Mouse (Mus musculus): ENCODE measurements around the gene Scgb2b20. TPM values are rescaled to one million over a fixed set of nuclear protein-coding genes. Genes with fewer than 3 reads are reported as not detected.
"Not testable (repeated sequence)": the region's sequence is repeated elsewhere in the genome, so short reads cannot be mapped to it uniquely, and the experiment has no call there.

Scgb2b20 gene
- total RNA-seq (2021) = not detected
- long read RNA-seq, experiment 1 = 0 reads
- long read RNA-seq, experiment 2 = 0 reads

DNA sequence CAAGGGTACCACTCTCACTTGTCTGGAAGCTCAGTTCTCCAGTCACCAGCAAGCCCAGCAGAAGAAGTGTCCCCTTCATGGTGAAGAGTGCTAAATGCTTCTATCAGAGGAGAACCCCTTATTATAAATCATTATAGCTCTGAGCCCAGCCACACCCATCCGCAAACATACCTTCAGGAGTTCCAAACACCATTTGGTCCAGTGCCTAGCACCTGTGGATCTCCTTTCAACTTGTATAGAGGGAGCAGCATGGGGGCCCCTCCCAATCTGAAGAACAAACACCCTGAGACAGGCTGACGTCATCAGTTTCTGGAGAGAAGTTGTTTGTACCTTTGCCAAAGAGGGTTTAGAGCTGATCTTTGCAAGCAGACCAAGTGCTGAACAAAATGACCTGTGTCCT lies at the start of gene Scgb2b20:
Gene Scgb2b20 (minus strand): TSS at position 101 of the 400 bp plus-strand sequence.
- not testable (repeated sequence) for DNase-seq (ENCODE audit: low spot score in 2 of 2)

DNA sequence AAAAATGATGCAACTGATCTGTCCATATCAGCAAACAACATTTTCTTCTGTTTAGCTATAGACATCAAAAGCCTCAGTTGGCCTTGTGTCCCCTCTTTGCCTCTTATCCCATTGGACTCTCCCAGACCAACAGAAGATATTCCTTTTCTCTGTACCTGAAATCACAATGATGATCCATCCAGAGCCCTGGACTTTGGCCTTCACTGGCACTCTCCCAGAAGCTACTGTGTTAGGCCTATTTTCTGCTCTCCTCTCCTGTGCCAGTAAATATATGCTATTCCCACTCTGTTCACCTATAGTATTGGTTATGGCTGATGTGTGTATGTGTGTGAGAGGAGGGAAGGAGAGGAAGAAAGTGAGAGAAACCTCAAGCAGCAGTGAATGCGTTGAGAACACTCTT lies 43.6 kb upstream of the Scgb2b20 start:
- DNase-seq (ENCODE audit: low spot score in 2 of 2) = not testable (repeated sequence)

DNA sequence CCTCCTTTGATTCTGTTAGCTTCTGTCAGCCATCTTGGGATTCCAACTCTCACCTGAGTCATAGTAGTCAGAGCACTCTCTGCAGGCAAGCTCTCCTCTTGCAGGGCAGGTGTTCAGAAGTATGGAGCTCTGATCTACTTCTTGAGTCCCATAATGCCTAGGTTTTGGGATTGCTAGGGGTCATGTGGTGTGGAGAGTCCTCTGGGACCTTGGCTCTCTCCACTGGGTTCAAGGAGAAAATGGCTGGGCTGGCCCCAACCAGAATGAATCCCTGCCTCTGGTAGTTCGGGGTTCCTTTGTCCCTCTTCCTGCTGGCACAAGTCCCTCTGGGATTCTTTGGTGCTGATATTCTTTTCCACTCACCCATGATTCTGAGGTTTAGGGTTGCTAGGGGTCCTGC lies 35.5 kb upstream of the Scgb2b20 start:
- DNase-seq (ENCODE audit: low spot score in 2 of 2) = no peak

DNA sequence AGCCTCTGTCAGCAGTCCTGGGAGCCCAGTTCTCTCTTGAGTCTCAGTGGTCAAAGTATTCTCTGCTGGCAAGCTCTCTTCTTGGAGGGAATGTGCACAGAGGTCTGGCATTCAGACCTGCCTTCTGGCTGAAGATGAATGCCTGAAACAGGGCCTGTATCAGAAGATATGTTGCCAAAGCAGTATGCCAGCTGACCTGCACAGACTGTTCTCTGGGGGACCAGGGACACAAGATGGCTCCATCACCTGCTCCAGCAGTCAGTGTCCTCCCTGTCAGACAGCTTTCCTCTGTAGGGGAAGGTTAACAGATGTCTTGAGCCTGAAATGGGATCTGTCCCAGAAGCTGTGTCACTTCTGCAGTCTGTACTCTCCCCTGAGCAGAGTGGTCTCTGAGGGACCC lies 33.6 kb upstream of the Scgb2b20 start:
- not testable (repeated sequence) for DNase-seq (ENCODE audit: low spot score in 2 of 2)

DNA sequence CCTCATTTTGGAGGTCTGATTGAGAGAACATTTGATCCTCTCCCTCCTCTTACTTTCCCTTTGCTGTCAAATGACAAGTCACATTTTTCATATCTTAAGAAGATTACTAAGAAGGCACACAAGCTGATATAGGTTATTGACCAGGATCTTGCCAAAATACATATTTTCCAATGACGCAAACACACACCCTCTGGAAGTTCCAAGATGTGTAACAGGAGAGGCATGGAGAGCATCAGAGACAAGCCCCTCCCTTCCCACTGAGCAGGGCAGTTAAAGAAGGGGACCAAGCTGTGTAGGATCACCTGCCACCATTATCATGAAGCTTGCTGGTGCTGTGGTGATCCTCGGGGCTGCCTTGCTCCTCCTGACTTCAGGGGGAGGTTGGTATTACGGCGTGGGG lies 6.8 kb upstream of the Scgb2b20 start, which contains the start of gene Scgb1b20:
Gene Scgb1b20 (plus strand): TSS at position 301 of the 400 bp plus-strand sequence.
- DNase-seq (ENCODE audit: low spot score in 2 of 2) = not testable (repeated sequence)

Other genes starting within 250 kb of the Scgb2b20 start
- not detected for gene Scgb2b18, start 192.5 kb downstream of the Scgb2b20 start, total RNA-seq (2021)
- gene Scgb1b18, start 180.8 kb downstream of the Scgb2b20 start, total RNA-seq (2021) = not detected
- gene Scgb2b19, start 86.0 kb downstream of the Scgb2b20 start, total RNA-seq (2021) = not detected
- not detected for gene Scgb1b19, start 79.0 kb downstream of the Scgb2b20 start, total RNA-seq (2021)
- not detected for gene Scgb1b20, start 6.9 kb upstream of the Scgb2b20 start, total RNA-seq (2021)
- not detected for gene Scgb2b21, start 154.1 kb upstream of the Scgb2b20 start, total RNA-seq (2021)

All from left cerebral cortex, adult 18-20 months (tissue).